Mouse (Mus musculus) kidney, embryonic 14.5 days (tissue): Measurements from ENCODE around the gene Plxnb2. TPM values are rescaled to one million over a fixed set of nuclear protein-coding genes. Genes with fewer than 3 reads are reported as not detected.

Experiments used
- ATAC-seq: fragments of 200-750 bp; cut with Nextera tagmentation; 2 replicates; pipeline ENCODE4 v1.8.0; 2017; ENCODE audit warnings: moderate number of reproducible peaks, mild to moderate bottlenecking, moderate TSS enrichment, moderate library complexity; ENCODE audit not compliant: low FRiP score, low TSS enrichment
- H3K27ac ChIP-seq: fragments of 300-500 bp; sonication (generic); 2 replicates; pipeline ENCODE4 v1.5.1; 2014; ENCODE audit warnings: low read depth, mild to moderate bottlenecking, low read length, moderate library complexity, mixed read lengths
- H3K27me3 ChIP-seq: fragments of 300-500 bp; sonication (generic); 2 replicates; pipeline ENCODE4 v1.6.1; 2014; ENCODE audit warnings: mild to moderate bottlenecking, low read length; ENCODE audit not compliant: control insufficient read depth, insufficient read depth
- H3K36me3 ChIP-seq: fragments of 300-500 bp; sonication (generic); 2 replicates; pipeline ENCODE4 v1.6.1; 2014; ENCODE audit warnings: low read length, mixed read lengths; ENCODE audit not compliant: control insufficient read depth, insufficient read depth
- H3K4me1 ChIP-seq: fragments of 300-500 bp; sonication (generic); 2 replicates; pipeline ENCODE4 v1.6.1; 2014; ENCODE audit warnings: low read length, mixed read lengths; ENCODE audit not compliant: control insufficient read depth, insufficient read depth
- H3K4me2 ChIP-seq: fragments of 300-500 bp; sonication (generic); replicated peaks from 2 replicates; pipeline ENCODE4 v1.6.1; 2014; ENCODE audit warnings: low read depth, mild to moderate bottlenecking, low read length
- H3K4me3 ChIP-seq: fragments of 300-500 bp; sonication (generic); 2 replicates; pipeline ENCODE4 v1.5.1; 2014; ENCODE audit warnings: mild to moderate bottlenecking, low read length
- H3K9ac ChIP-seq: fragments of 300-500 bp; sonication (generic); 2 replicates; pipeline ENCODE4 v1.6.1; 2014; ENCODE audit warnings: low read depth, mild to moderate bottlenecking, low read length, moderate library complexity
- H3K9me3 ChIP-seq: fragments of 300-500 bp; sonication (generic); 2 replicates; pipeline ENCODE4 v1.6.1; 2016; ENCODE audit warnings: low read length; ENCODE audit not compliant: control insufficient read depth
- WGBS: fragments of 180-500 bp; shearing (Covaris S2); extraction: QIAGEN DNeasy Blood & Tissue Kit; methylation state at CpG from one replicate; pipeline ENCODE4 v1.1.7; 2014; 5-methylcytosine and 5-hydroxymethylcytosine counted together
- polyA plus RNA-seq: library from polyadenylated mRNA; unstranded; fragments of >200 nt; fragmentation: Nextera tagmentation; extraction: Ambion mirVana; gene quantifications from 2 replicates; pipeline ENCODE4 v1.2.1, GENCODE M21; 2014

The Plxnb2 gene
- polyA plus RNA-seq, 1 experiment from 2014 or later: 165 TPM

- peak overlapping the region; percentile 48; the same call in 1 of the 2 replicates for H3K9ac ChIP-seq
- no peaks in the 10 kb centered on the region for H3K4me1 ChIP-seq
- H3K27ac ChIP-seq: peak overlapping the region; percentile 65
- peak overlapping the region; percentile 49 for H3K4me2 ChIP-seq
- H3K36me3 ChIP-seq: no peaks in the 10 kb centered on the region
- H3K4me3 ChIP-seq: peak overlapping the region; percentile 31
- WGBS: 13% methylated on average over 22 of the region's 22 CpGs
- H3K27me3 ChIP-seq: no peaks in the 10 kb centered on the region
- H3K9me3 ChIP-seq: no peaks in the 10 kb centered on the region
- ATAC-seq: peak; percentile 43; the same call in 1 of the 2 replicates
These were observed 29.5 kb upstream of the Plxnb2 start for GRCm38 (mm10) chr15:89209886-89210761.

- 70% methylated on average over 4 of the region's 4 CpGs for WGBS
- no peak overlapping the region for H3K27ac ChIP-seq
- no peak overlapping the region for H3K9ac ChIP-seq
- H3K4me3 ChIP-seq: no peak overlapping the region
- peaks cover 2% of the 10 kb centered on the region; the same call in 1 of the 2 replicates for H3K9me3 ChIP-seq
- no peak overlapping the region for H3K4me2 ChIP-seq
- no peak for ATAC-seq
- H3K27me3 ChIP-seq: no peaks in the 10 kb centered on the region
- no peaks in the 10 kb centered on the region for H3K36me3 ChIP-seq
- no peaks in the 10 kb centered on the region for H3K4me1 ChIP-seq
These were observed 26.9 kb upstream of the Plxnb2 start for GRCm38 (mm10) chr15:89207457-89207856.

GRCm38 (mm10) chr15:89197056-89197455 lies 16.5 kb upstream of the Plxnb2 start:
- Histone ChIP-seq H3K9me3 (no peaks in the 10 kb centered on the region), H3K27me3 (no peaks in the 10 kb centered on the region), H3K27ac (no peak overlapping the region), H3K4me2 (peak overlapping the region; percentile 60), H3K9ac (peak overlapping the region; percentile 98; the same call in 1 of the 2 replicates), H3K36me3 (no peaks in the 10 kb centered on the region), H3K4me1 (peaks cover 13% of the 10 kb centered on the region), H3K4me3 (peak overlapping the region; percentile 82; the same call in 1 of the 2 replicates)
- WGBS: 72% methylated on average over 15 of the region's 15 CpGs
- ATAC-seq: no peak

GRCm38 (mm10) chr15:89196313-89196706 lies 15.7 kb upstream of the Plxnb2 start, which contains the start of gene Dennd6b:
TSS of gene Dennd6b (minus strand) at chr15:89196496.
- under 1% methylated on average over 38 of the region's 38 CpGs for WGBS

GRCm38 (mm10) chr15:89195690-89196312 lies 15.2 kb upstream of the Plxnb2 start:
- peak overlapping the region; percentile 82 for H3K4me3 ChIP-seq

More at GRCm38 (mm10) chr15:89196313-89196706, 15.7 kb upstream of the Plxnb2 start, which contains the start of gene Dennd6b:
- Histone ChIP-seq H3K27me3 (no peaks in the 10 kb centered on the region), H3K9ac (peak within 1 kb of the TSS; percentile 98), H3K4me1 (peaks cover 13% of the 10 kb centered on the region), H3K4me2 (peak within 1 kb of the TSS; percentile 60), H3K4me3 (peak within 1 kb of the TSS; percentile 82), H3K36me3 (no peaks in the 10 kb centered on the region), H3K27ac (peak within 1 kb of the TSS; percentile 98), H3K9me3 (no peaks in the 10 kb centered on the region)
- ATAC-seq: peak; percentile 99

GRCm38 (mm10) chr15:89195261-89195681 lies 14.7 kb upstream of the Plxnb2 start:
- Histone ChIP-seq H3K9me3 (no peaks in the 10 kb centered on the region), H3K4me1 (peaks cover 13% of the 10 kb centered on the region), H3K4me2 (peak overlapping the region; percentile 60), H3K27me3 (no peaks in the 10 kb centered on the region), H3K9ac (peak overlapping the region; percentile 98), H3K27ac (peak overlapping the region; percentile 98; the same call in 1 of the 2 replicates), H3K36me3 (no peaks in the 10 kb centered on the region), H3K4me3 (peak overlapping the region; percentile 82)
- ATAC-seq: no peak
- WGBS: 45% methylated on average over 6 of the region's 6 CpGs

More at GRCm38 (mm10) chr15:89195690-89196312, 15.2 kb upstream of the Plxnb2 start:
- Histone ChIP-seq H3K9ac (peak overlapping the region; percentile 98), H3K36me3 (no peaks in the 10 kb centered on the region), H3K4me2 (peak overlapping the region; percentile 60), H3K27me3 (no peaks in the 10 kb centered on the region), H3K4me1 (peaks cover 13% of the 10 kb centered on the region), H3K9me3 (no peaks in the 10 kb centered on the region), H3K27ac (peak overlapping the region; percentile 98)
- WGBS: under 1% methylated on average over 22 of the region's 25 CpGs
- peak; percentile 95 for ATAC-seq

GRCm38 (mm10) chr15:89184937-89185227 lies 4.3 kb upstream of the Plxnb2 start:
- Histone ChIP-seq H3K4me1 (peaks cover 12% of the 10 kb centered on the region), H3K9me3 (no peaks in the 10 kb centered on the region), H3K27me3 (no peaks in the 10 kb centered on the region), H3K4me3 (no peak overlapping the region), H3K36me3 (peaks cover 17% of the 10 kb centered on the region; the same call in 1 of the 2 replicates), H3K4me2 (no peak overlapping the region), H3K27ac (no peak overlapping the region), H3K9ac (no peak overlapping the region)
- 92% methylated on average over 5 of the region's 5 CpGs for WGBS
- ATAC-seq: no peak

- ATAC-seq: no peak
- no peaks in the 10 kb centered on the region for H3K9me3 ChIP-seq
- WGBS: 74% methylated on average over 5 of the region's 5 CpGs
- H3K36me3 ChIP-seq: peaks cover 15% of the 10 kb centered on the region; the same call in 1 of the 2 replicates
- H3K4me2 ChIP-seq: no peak overlapping the region
- no peaks in the 10 kb centered on the region for H3K27me3 ChIP-seq
- no peak overlapping the region for H3K27ac ChIP-seq
- H3K4me1 ChIP-seq: peaks cover 12% of the 10 kb centered on the region
- H3K4me3 ChIP-seq: no peak overlapping the region
- H3K9ac ChIP-seq: no peak overlapping the region
These were observed 3.8 kb upstream of the Plxnb2 start for GRCm38 (mm10) chr15:89184141-89184936.
